Mouse (Mus musculus) central nervous system, embryonic 11.5 days (tissue): ENCODE results near the gene Ptprb. TPM values are rescaled to one million over a fixed set of nuclear protein-coding genes. Genes with fewer than 3 reads are reported as not detected.

Experiments used
- polyA plus RNA-seq: library from polyadenylated mRNA; depleted of rRNA; stranded (reverse); fragments of >200 nt; gene quantifications from 2 replicates; pipeline ENCODE4 v1.2.3, GENCODE M21; 2012; rRNA removed

The Ptprb gene
- 1.7 and 2.5 TPM in 2 replicates for polyA plus RNA-seq

DNA sequence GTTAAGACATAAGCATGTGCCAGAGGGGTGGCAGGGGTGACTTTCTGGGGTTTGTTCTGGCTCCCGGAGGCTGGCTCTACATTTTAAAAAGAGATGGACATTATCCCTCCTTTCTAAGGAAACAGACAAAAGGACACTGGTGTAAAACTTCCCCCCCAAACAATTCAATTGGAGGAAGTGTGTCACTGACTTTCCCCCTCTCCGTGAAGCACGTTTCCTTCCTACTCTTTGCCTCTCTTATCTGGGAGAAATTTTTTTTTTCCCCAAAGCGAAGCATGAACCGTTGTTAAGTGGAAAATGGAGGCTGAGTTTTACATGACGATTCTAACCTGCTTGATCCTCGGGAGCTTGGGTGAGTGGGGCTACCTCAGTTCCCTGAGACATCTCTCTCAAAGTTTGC, at the start of gene Ptprb:
Gene Ptprb, plus strand, starts transcription at position 244 of the 400 bp plus-strand sequence.

Other genes starting within 250 kb of the Ptprb start
- not detected in 2 replicates for gene 4933416C03Rik, start 161.6 kb upstream of the Ptprb start, polyA plus RNA-seq
- gene Kcnmb4, start 198.4 kb downstream of the Ptprb start, polyA plus RNA-seq = 22.0 and 28.0 TPM in 2 replicates